Mouse (Mus musculus) lung, embryonic 16.5 days (tissue): ENCODE measurements around the gene Mocs3. TPM values are rescaled to one million over a fixed set of nuclear protein-coding genes. Genes with fewer than 3 reads are reported as not detected.
A peak's percentile ranks its signal among the peaks of the same experiment; 100 is the strongest.

Experiments used
- ATAC-seq: fragments of 200-750 bp; cut with Nextera tagmentation; 2 replicates; pipeline ENCODE4 v1.8.0; 2017; ENCODE audit warnings: low read depth, mild to moderate bottlenecking, moderate library complexity
- H3K27ac ChIP-seq: fragments of 300-500 bp; sonication (generic); 2 replicates; pipeline ENCODE4 v1.5.1; 2014; ENCODE audit warnings: mild to moderate bottlenecking, control low read depth, low read length
- H3K27me3 ChIP-seq: fragments of 300-500 bp; sonication (generic); 2 replicates; pipeline ENCODE4 v1.6.1; 2014; ENCODE audit warnings: low read depth, low read length, mixed read lengths; ENCODE audit not compliant: control insufficient read depth, insufficient read depth
- H3K36me3 ChIP-seq: fragments of 300-500 bp; sonication (generic); 2 replicates; pipeline ENCODE4 v1.6.1; 2014; ENCODE audit warnings: low read length; ENCODE audit not compliant: control insufficient read depth, insufficient read depth
- H3K4me1 ChIP-seq: fragments of 300-500 bp; sonication (generic); replicated peaks from 2 replicates; pipeline ENCODE4 v1.6.1; 2014; ENCODE audit warnings: low read length, mixed read lengths; ENCODE audit not compliant: control insufficient read depth, insufficient read depth
- H3K4me2 ChIP-seq: fragments of 300-500 bp; sonication (generic); 2 replicates; pipeline ENCODE4 v1.6.1; 2014; ENCODE audit warnings: low read depth, low read length, control low read depth
- H3K4me3 ChIP-seq: fragments of 300-500 bp; sonication (generic); 2 replicates; pipeline ENCODE4 v1.5.1; 2014; ENCODE audit warnings: mild to moderate bottlenecking, low read length, control low read depth
- H3K9ac ChIP-seq: fragments of 300-500 bp; sonication (generic); 2 replicates; pipeline ENCODE4 v1.6.1; 2014; ENCODE audit warnings: low read length, control low read depth
- H3K9me3 ChIP-seq: fragments of 300-500 bp; sonication (generic); 2 replicates; pipeline ENCODE4 v1.6.1; 2016; ENCODE audit warnings: low read length; ENCODE audit not compliant: control insufficient read depth
- WGBS: fragments of 180-500 bp; shearing (Covaris S2); extraction: QIAGEN DNeasy Blood & Tissue Kit; methylation state at CpG from one replicate; pipeline ENCODE4 v1.1.7; 2014; 5-methylcytosine and 5-hydroxymethylcytosine counted together
- polyA plus RNA-seq: library from polyadenylated mRNA; unstranded; fragments of >200 nt; fragmentation: Nextera tagmentation; extraction: Ambion mirVana; gene quantifications from 2 replicates; pipeline ENCODE4 v1.2.1, GENCODE M21; 2015

Gene Mocs3
- polyA plus RNA-seq, 1 experiment from 2014 or later: 4.6 TPM

DNA sequence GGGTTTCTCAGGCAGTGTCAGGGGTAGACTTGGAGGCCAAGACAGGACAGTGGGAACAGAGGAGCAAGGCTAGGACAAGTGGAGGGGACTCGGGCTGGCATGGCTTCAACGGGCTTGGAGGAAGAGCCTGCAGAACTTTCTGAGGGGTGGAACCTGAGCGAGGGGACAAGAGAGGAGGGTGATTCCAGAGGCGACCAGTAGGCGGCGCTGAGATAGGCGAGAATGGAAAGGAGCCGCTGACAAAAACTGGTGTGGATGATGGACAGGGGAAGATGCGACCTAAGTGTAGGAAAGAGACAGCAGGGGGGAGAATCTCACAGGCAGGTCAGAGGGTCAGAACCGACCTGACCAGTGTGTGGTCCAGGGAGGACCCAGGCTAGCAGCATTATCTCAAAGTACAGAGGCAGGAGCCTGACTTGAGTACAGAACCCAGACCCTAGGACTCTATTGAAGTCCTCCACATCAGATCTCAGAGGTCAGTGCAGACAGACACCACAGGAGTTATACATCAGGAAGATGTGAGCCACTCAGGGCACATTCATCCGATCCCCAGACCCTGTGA lies 44.0 kb downstream of the Mocs3 start:
- no peaks in the 10 kb centered on the region for H3K36me3 ChIP-seq
- H3K27ac ChIP-seq: no peak overlapping the region
- 8% methylated on average over 11 of the region's 11 CpGs for whole genome bisulfite sequencing
- H3K4me3 ChIP-seq: no peak overlapping the region
- no peaks in the 10 kb centered on the region for H3K4me1 ChIP-seq
- no peak overlapping the region for H3K9ac ChIP-seq
- H3K9me3 ChIP-seq: no peaks in the 10 kb centered on the region
- H3K27me3 ChIP-seq: peaks cover 52% of the 10 kb centered on the region
- H3K4me2 ChIP-seq: no peak overlapping the region
- peak; percentile 51; the same call in 1 of the 2 replicates for ATAC-seq

DNA sequence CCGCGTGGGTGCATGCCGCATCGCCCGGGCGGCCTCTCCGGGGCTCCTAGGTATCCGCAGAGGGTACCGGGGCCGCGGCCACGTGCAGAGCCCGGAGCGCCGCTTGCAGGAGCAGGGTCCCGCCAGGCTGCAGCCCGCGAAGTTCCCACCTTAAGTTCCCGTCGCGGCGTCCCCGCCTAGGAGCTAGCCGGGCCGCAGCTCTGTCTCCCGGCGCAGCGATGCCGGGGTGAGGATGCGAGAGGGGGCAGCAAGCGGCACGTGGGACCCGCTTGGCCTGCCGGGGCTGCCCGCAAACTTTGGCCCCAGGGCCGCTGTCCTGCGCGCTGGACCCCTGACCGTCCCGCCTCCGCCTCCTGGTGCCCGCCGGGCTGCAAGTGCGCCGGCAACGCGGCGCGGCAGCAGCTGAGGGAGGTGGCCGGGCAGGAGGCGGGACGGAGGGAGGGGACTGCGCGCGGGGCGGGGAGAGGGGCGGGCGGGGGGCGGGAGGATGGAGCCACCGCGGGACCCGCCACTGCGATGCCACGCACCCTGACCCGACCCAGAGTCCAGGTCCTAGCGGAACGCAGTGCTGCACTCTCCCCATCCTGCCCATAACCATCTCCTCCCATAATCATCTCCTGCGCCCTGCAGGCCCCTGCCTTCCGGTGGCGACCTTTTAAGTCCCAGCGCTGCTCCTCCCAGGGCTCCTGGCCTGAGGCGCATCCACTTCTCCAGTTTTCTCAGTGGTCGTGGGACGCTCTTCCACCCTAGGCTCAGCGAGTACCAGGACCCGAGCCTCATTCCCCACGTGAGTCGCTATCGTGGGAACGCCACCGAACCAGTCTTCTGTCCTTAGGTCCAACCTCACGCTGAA lies 50.5 kb downstream of the Mocs3 start:
- Histone ChIP-seq H3K36me3 (no peaks in the 10 kb centered on the region), H3K4me3 (peak overlapping the region; percentile 55), H3K9ac (peak overlapping the region; percentile 49), H3K9me3 (peaks cover 6% of the 10 kb centered on the region; the same call in 1 of the 2 replicates), H3K27ac (no peak overlapping the region), H3K27me3 (peaks cover 65% of the 10 kb centered on the region), H3K4me1 (peaks cover 9% of the 10 kb centered on the region; the same call in 1 of the 2 replicates), H3K4me2 (peak overlapping the region; percentile 96)
- WGBS: 2% methylated on average over 70 of the region's 82 CpGs
- ATAC-seq: peak; percentile 83

DNA sequence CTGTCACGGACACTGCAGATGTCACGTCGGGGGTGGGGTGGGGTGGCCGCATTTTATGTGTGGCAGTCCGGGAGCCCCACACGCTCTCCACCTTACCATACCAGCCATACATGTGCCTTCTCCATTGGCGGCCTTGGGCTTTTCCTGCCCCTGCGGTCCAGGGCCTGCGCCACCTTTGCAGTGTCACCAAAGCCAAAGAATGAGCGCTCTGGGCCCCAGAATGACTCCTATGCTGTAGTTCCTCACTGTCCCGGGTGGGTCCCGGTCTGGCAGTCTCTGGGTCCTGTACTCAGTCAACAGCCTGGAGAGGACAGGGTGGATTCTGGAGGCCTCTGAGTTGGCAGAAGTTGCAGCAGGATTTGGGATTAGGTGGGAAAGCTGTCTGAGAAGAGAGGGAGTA lies 51.2 kb downstream of the Mocs3 start, which contains the start of gene Kcng1:
TSS of gene Kcng1 (minus strand) at position 155 of the 400 bp plus-strand sequence.
- ATAC-seq: no peak
- Histone ChIP-seq H3K4me1 (peaks cover 9% of the 10 kb centered on the region; the same call in 1 of the 2 replicates), H3K36me3 (no peaks in the 10 kb centered on the region), H3K27ac (no peak within 1 kb of the TSS), H3K9me3 (peaks cover 6% of the 10 kb centered on the region; the same call in 1 of the 2 replicates), H3K4me2 (peak within 1 kb of the TSS; percentile 96), H3K4me3 (peak within 1 kb of the TSS; percentile 55), H3K9ac (peak within 1 kb of the TSS; percentile 49), H3K27me3 (peaks cover 60% of the 10 kb centered on the region)
- 22% methylated on average over 12 of the region's 12 CpGs for WGBS

Other genes with a start within 250 kb of the Mocs3 start
- 2.0 and 2.5 TPM in 2 replicates for gene Ripor3, start 220.0 kb upstream of the Mocs3 start, polyA plus RNA-seq
- 11.4 and 12.6 TPM in 2 replicates for gene Pard6b, start 149.6 kb upstream of the Mocs3 start, polyA plus RNA-seq
- 1.3 and 1.8 TPM in 2 replicates for gene Adnp, start 23.5 kb upstream of the Mocs3 start, polyA plus RNA-seq
- gene Gm20716, start 258 bp upstream of the Mocs3 start, polyA plus RNA-seq: 14.7 and 15.3 TPM in 2 replicates
- gene Dpm1, start within 50 bp of the Mocs3 start, polyA plus RNA-seq: 80.2 and 98.3 TPM in 2 replicates
- 0.19 and 0.20 TPM in 2 replicates for gene Kcng1, start 51.1 kb downstream of the Mocs3 start, polyA plus RNA-seq